Mouse (Mus musculus) embryo, embryonic 10 days (tissue): Measurements from ENCODE around the gene Ostf1.
A peak's percentile ranks its signal among the peaks of the same experiment; 100 is the strongest.
"Not testable (repeated sequence)": the region's sequence is repeated elsewhere in the genome, so short reads cannot be mapped to it uniquely, and the experiment has no call there.

Source experiments
- DNase-seq: peaks from one replicate; pipeline ENCODE4 v3.0.0-alpha.2; 2015; ENCODE audit warnings: low spot score

Ostf1 gene

DNA sequence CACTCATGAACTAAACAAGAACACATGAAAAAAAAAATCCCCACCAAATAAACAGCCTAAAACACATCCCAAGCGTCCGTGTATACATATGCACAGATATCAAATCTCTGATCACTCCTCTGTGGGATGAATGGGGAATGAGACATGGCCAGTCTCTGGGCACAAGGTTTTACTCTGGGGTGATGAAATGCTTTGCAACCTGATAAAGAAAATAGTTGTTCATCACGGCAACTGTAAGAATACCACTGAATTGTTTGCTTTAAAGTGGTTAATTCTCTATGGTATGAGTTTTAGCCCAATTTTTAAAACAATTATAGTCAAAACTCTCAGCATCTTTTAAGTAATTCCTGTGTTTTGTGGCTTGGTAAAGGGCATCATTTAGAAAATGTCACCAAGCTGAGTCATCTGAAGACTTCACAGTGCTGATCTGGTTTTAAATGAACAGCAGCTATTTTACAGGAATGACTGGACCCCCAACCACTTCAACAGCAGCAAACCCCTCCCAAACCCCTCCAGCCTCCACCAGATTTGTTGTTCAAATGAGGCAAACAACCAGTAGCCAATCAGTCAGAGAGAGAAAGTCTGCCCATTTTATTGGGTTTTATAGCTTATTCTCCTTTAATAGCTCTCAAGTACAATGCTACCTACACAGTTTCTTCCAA, 33.2 kb downstream of the Ostf1 start:
- no peak for DNase-seq

DNA sequence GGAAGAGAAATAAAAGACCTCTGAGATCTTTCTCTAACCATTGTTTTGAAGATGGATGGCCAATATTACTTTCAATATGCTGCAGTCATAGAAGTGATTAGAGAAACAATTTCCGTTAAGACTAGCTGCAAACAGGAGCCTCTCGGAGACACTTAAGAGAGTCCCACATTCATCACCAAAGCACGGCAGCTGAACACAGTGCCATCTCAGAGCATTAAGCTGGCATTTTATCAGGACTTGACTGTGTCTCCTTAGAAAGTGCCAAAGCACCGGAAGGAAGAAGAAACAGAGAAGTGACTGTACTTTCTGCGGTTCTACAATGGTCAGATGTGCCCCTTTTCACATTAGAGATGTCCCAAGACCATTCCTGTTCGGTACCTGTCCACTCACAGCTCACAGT, 33.9 kb downstream of the Ostf1 start:
- no peak for DNase-seq

DNA sequence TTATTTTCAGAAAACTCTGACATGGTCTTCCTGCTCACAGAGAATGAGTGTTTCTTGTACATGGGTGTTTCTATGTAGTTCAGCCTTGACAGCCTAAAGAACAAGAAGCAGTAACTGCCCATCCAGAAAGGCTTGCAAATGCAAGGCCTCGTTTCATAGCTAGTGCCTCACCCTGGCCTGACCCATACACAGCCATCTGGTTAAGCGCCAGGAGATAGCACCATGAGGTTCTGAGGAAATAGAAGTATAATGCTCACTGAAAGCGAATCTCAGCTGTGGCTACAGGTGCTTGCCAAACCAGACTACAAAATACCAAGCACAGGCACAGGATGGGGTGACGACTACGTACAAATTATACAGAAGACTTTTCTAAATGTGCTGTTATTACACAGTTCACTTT, 34.7 kb downstream of the Ostf1 start:
- DNase-seq, result no peak

DNA sequence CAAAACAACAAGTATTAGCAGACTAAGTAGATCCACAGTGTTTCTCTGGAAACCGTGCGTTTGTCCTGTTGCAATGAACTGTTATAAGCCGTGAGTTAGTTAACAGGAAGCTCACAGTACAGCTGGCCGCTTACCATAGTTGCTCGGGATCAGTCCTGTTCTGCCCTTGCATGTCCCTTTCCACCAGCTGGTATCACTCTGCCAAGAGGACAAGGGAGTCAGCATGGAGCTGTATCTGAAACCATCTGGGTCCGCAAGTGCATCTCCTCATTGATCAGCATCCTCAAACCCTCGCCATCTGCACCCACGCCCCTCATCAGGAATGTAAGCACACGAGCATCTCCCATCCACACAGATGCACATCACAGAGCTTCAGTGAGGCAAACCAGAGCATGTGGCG, 37.9 kb downstream of the Ostf1 start:
- DNase-seq, result no peak

DNA sequence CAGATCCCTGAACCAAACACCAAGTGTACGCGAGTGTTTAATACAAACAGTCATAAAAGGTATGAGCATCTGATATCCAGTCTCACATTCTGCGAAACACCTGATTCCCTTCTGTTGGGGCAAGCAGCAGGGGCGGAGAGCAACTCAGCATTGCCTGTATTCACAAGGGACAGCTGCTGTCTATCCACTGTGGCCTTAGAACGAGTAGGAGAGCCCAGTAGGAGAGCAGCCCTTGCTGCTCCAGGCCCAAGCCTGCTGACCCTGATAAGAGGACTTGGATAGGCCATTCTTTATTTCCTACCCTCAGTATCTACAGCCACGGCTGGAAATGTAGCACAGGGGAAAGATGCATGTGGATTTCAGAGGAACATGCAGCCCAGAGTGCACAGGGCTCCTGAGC, 38.7 kb downstream of the Ostf1 start:
- DNase-seq, result no peak

DNA sequence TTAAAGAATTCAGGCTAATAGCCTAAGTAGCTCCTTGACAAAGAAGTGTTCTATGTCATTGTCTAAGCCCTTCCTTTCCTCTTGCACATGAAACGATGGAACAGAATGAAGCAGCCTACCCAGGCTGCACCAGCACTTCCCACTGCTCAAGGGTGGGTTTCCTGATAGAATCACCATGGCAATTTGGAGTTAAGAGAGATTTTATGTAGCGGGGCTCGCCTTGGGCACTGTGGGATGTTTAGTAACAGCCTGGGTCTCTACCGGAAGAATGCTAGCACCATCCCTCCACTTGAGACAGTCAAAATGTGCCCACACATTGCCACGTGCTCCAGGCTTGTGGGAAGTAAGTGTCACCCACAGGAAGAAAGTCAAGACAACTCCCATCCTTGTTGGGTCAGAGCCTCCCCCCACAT, 40.7 kb downstream of the Ostf1 start:
- DNase-seq, result no peak

DNA sequence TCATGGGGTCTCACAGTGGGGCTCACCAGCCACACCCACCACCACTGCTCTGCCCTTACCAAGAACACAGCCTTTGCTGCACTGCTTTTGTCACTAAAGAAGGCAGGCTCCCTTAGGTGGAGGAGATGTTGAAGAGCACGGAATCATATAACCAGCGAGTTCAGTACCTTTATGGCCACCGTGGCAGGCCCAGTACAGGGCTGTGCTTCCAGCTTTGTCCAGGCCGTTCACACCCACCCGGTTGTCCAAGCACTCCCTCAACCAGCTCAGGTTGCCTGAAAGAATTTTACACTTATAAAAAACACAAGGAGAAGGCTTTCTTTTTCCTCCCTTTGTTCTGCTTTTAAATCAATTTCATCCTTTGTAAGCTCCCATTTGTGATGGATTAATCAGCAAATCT, 41.4 kb downstream of the Ostf1 start:
- DNase-seq, result no peak

DNA sequence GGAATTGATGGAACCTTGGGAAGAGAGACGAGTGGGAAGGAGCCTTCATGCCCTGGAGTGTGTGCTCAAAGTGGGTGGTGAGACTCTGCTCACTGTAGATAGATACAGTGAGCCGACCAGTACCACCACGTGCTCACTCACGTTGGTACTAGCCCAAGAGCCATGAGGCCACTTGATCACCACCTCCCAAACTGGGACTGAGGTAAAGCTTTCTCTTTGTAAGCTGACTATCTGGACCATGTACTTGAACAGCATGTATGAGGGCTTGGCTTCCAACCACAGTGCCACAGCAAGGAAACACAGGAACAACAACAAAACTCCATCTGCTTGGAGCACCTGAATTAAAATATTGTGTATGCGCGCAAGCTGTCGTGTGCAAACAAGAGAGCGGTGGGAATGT, 42.3 kb downstream of the Ostf1 start:
- no peak for DNase-seq

DNA sequence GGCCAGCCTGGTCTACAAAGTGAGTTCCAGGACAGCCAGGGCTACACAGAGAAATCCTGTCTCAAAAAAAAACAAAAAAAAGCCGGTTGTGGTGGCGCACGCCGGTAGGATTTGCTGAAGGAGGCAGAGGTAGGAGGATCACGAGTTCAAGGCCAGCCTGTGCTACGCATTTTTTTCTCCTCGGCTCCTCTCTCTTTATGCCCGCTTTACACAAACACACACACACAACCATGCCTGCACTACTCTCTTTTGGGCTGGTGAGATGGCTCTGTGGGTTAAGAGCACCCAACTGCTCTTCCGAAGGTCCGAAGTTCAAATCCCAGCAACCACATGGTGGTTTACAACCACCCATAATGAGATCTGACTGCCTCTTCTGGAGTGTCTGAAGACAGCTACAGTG, 42.8 kb downstream of the Ostf1 start:
- not testable (repeated sequence) for DNase-seq

DNA sequence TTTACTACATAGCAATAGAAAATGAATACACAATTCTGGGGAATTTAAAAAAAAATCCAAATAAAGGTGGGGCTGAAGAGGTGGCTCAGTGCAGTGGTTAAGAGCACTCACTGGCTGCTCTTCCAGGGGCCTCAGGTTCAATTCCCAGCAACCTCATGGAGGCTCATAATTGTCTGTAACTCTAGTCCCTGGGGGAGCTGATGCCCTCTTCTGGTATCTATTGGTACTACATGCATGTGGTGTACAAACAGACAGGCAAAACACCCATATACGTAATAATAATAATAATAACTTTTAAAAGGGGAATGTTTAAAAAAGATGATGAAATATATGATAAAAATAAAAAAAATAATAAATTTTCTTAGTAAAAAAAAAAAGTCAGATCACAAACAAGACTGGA, 43.4 kb downstream of the Ostf1 start:
- no peak for DNase-seq

DNA sequence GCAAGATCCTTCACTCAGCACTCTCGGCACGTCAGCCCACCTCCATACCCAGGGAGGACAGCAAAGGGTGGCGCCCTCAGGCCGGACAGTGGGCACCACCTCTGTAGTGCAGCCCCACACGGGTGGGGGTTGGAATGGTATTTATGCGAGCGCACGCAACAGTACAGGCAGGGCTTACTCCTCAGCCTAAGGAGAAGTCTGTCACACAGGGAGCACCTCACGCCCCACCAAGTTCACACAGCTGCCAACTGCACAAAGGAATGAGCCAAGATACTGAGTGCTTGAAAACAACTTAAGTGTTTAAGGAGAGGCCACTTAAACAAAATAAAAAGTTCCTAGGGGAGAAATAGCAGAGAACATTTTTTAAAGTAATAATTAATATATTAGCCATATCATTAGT, 44.5 kb downstream of the Ostf1 start:
- DNase-seq, result no peak

DNA sequence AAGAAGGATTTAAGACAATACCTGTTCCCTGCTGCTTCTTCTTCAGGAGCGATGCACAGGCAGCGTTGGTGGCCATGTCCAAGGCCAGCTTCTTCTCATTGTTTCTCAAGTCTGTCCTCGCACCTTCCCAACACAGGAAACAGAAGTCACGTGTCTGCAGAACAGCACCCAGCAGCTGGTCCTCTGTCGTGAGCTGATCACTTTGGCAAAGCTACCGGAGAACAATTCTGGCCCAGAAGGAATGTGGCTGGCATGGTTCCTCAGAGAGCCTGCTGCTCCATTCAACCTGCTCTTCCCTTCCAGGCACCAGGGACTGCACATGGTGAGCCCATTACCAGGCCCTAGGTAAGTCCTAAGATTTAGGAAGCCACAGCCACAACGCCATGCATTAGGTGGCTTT, 47.0 kb downstream of the Ostf1 start:
- no peak for DNase-seq

DNA sequence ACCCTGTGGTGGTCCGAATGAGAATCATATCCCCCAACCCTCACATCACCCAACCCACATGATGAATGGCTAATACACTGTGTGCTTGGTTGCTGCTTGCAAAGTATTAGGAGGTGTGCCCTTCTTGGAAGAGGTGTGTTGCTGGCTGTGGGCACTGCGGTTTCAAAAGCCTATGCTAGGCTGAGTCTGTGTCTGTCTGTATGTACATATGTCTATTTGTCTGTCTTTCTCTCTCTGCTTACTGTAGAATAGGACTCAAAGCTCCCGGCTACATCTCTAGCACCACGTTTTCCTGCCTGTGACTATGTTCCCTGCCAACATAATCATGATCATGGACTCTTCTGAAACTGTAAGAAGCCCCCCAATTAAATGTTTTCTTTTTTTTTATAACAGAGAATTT, 47.9 kb downstream of the Ostf1 start:
- no peak for DNase-seq

DNA sequence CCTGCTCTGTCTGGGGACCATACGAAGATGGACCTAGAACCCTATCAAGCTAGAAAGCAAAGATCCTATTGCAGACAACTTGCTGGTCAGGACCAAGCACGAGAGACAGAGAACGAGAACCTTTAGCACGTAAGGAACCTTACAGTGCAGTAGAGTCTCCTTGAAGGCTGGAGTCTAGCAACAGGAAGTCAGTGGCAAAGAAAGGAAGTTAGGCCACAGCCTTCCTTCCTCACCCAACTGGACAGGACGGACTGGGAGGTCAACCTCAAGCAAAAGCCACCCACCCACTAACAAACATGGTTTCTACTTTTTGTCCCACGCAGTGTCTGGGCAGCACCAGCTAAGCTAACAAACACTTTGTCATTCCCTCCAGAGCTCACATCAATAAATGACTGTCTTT, 48.7 kb downstream of the Ostf1 start:
- no peak for DNase-seq

DNA sequence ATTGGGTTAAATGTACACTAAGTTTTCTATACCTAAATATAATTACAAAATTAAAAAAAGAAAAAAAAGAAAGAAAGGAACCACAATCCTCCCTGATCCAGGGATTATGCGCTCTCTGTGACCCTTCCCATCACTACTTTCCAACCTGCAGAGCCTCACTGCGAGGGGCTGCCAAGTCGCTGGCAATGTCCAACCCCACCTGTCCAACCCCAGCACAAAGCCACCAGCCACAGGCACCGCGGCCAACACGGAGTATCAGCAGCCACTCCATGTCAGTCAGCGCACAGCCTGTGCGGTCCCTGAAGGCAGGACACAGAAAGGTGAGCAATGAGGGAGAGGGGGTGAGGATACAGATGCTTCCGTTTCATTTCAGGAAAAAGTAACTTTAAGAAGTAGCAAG, 49.4 kb downstream of the Ostf1 start:
- DNase-seq, result no peak

DNA sequence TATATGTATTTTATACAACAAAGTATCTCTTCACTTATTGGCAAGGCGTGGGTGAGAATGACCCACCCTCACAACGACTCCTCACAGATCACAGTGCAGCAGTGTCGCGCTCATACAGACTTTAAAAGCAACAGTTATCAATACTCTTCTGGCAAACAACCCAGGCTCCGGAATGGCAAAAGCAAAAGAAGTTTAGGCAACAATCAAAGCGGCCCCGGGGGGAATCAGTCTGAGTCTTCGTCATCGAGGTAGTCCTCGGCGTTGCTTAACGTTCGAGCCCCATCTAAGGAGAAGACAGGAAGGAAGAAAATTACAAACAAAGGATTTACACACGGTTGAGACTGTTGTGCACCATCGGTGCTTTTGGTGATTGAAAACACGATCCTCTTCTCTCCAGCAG, 50.6 kb downstream of the Ostf1 start:
- DNase-seq, result no peak

DNA sequence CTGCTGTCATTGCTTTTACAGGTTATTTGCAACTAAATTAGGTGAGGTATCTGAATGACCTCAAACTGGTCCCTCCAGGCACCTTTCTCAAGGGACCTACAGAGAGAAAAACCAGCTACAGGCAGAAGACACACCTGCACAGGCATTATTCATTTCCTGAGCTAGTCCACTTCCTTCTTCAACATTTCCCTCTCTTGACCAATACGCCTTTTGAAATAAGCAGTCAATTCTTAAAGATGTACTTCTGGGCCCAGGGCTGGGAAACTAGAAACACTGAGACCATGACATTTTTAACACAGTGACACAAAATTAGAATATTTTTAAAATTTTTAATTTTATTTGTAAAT, 52.6 kb downstream of the Ostf1 start:
- DNase-seq, result no peak

DNA sequence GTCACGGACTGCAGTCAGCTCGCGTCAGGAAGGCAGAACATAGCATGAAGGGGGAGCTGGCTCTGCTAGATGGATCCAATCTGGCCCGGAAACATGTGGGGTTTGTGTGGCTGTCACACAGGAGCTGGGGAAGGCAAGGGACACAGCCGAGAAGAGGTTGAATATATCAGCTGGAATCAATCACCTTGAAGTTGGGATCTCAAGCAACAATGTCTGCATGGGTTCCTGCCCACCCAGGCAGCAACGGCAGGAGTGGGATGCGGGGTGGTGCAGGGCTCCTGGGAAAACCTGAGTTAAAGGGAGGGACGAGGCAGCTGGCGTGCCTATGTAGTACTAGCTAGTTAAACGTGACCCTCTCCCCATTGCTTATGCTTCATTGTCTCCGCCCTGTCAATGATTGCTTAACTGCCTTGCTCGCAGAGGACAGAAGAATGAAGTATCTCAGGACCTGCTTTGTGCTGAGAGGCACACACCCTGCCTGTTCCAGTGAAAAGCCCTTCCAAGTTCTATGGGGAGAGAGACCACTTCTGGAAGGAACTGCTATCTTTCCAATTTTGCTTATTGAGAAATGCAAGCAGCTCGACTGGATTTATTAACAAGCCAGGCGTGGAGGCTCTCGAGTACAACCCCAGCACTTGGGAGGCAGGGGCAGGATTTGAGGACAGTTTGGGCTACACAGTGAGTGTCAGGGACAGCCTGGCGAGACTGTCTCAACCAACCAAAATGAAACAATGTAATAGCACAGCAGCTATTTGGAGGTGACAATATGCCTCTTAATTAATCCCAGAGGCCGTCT, 53.2 kb downstream of the Ostf1 start:
- peak; percentile 34 for DNase-seq

DNA sequence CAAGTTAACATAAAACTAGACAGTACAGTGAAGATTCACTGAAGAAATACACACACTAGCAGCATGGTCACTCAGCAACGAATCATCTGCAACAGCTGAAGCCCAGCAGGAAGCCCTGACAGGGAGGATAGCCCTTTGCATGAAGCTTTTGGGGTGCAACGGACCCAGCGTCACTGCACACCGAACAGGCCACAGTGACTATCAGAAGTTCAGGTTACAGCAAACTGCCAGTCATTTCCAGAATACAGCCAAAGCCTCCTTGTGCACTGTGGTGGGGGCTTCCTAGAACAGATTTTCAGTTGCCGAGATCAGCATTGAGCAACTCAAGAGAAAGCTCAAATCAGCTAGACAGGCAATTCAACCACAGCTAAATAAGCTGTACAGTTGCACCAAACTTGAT, 54.3 kb downstream of the Ostf1 start:
- DNase-seq, result no peak

DNA sequence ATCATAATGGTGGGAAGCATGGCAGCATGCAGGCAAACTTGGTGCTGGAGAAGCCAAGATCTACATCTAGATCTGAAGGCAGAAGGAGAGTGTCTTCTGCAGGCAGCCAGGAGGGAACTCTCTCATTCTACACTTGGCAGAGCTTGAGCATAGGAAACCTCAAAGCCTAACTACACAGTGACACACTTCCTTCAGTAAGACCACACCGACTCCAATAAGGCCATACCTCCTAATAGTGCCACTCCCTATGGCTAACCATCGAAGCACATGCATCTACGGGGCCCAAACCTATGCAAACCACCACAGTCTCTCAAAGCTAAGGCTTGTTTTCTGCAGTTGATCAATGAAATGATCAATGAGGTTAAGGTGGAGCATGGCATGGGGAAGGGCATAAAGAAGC, 55.7 kb downstream of the Ostf1 start:
- DNase-seq, result no peak

DNA sequence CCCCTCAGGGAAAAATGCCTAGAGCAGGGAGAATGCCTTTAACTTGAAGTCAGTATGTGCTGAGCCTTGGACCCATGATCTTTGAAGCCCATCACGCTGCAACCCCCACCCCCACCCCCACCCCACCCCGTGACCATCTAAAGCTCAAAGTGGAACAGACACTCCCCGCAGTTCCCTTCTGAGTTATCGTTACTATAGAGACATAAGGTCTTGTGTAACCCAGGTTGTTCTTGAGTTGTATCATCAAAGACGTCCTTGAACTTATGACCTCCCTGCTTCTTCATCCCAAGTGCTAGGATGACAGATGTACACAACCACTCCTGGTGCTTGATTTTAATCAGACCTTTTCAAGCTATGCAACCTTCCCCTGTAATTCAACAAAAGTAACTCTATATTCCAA, 57.7 kb downstream of the Ostf1 start:
- no peak for DNase-seq

DNA sequence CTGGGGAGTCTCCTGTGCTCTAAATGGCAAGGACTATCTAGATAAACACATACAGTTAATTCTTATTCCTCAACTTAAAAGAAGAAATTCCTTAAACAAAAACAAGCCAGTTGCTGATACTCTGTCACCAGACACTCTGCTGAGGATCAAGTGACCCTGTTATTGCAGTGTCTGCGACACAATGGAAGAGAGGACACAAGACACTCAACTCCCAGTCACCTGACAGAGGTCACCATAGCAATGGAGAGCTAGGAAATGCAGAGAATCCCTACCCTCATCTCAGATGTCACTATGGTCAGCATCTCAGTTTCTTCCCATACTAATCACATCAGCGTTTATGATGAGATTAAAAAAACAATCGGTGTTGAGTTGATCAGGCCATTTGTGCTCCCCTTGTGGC, 58.2 kb downstream of the Ostf1 start:
- DNase-seq, result no peak

DNA sequence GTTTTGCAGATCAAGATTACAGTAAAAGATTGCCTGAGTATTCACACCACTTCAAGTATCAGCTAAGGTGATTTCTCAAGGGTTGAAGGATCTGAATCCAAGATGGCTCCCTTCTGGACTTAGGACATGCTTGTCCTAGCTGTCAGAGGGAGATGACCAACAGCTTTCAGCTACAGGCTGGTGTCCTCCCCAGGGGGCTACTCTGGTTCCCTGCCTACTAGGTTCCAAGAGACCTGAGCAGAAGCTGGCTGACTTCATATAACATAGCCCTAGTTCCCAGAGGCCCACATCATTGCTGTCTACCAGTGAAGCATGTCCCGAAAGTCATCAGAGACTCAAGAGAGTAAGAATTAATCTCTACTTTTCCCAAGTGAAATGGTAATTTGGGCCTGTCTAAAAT, 62.1 kb downstream of the Ostf1 start:
- no peak for DNase-seq

DNA sequence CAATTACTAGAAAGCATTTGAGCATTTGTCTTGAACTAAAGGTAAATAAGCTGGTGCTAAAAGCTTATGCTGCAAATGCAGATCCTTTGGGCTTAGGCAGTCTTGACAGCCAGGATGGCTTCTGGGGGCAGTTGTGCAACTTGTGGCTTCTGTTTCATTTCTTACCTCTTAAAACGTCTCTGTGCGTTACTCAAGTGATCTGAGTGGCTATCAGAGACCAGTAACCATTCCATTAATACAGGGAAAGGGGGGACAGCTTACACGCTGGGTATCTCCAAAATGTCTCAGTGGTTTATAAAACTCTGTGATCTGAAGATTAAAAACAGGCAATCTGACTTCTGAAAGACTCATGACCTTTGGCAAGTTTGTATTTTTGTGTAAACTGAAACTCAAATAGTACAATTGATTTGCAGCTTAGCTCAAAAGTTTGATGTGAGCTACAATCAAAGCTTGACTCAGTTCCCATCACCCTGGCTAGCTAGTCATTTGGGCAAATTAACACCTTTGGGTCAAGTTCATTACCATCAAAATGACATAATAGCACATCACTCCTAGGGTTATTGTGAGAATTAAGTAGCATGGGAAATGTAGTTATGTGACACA, 62.7 kb downstream of the Ostf1 start:
- no peak for DNase-seq
